Mouse (Mus musculus): Measurements from ENCODE around the gene Lpp. TPM values are rescaled to one million over a fixed set of nuclear protein-coding genes. Genes with fewer than 3 reads are reported as not detected.

Lpp gene
- total and polyA plus RNA-seq, 3 experiments, result 0.16 TPM; not detected in 2

GRCm38 (mm10) chr16:24653041-24653440, 259.7 kb downstream of the Lpp start:
- H3K4me1 ChIP-seq (ENCODE audit: insufficient read depth, low read depth, low read length), result no peaks in the 10 kb centered on the region
- no peak overlapping the region for H3K4me3 ChIP-seq (ENCODE audit: low read depth, low read length)
- ATAC-seq (ENCODE audit: extremely low read depth, insufficient number of reproducible peaks, low FRiP score, poor library complexity, severe bottlenecking) (no peak), DNase-seq (ENCODE audit: low spot score) (no peak)
- H3K9me3 ChIP-seq (replicated peaks), result peaks cover 5% of the 10 kb centered on the region; the same call in 1 of the 2 replicates
- TF ChIP-seq GATA2 (IDR thresholded peaks at IDR 0.05; ENCODE audit: borderline replicate concordance, low read depth, low read length) (no peak), CTCF (IDR thresholded peaks at IDR 0.05; ENCODE audit: low read depth, low read length) (no peak)
- H3K27me3 ChIP-seq (ENCODE audit: insufficient read depth, low read length), result no peaks in the 10 kb centered on the region
- H3K36me3 ChIP-seq (replicated peaks), result no peaks in the 10 kb centered on the region

GRCm38 (mm10) chr16:24655116-24655515, 261.8 kb downstream of the Lpp start:
- DNase-seq (ENCODE audit: low spot score), result no peak
- H3K36me3 ChIP-seq (replicated peaks), result no peaks in the 10 kb centered on the region
- peaks cover 5% of the 10 kb centered on the region; the same call in 1 of the 2 replicates for H3K9me3 ChIP-seq (replicated peaks)
- no peaks in the 10 kb centered on the region for H3K27me3 ChIP-seq (ENCODE audit: insufficient read depth, low read length)
- H3K4me3 ChIP-seq (ENCODE audit: low read depth, low read length), result no peak overlapping the region
- no peaks in the 10 kb centered on the region for H3K4me1 ChIP-seq (ENCODE audit: insufficient read depth, low read depth, low read length)
- TF ChIP-seq GATA2 (IDR thresholded peaks at IDR 0.05; ENCODE audit: borderline replicate concordance, low read depth, low read length) (no peak), TAL1 (conservative IDR thresholded peaks at IDR 0.05; ENCODE audit: low read depth, low read length) (no peak), GATA1 (IDR thresholded peaks at IDR 0.05; ENCODE audit: borderline replicate concordance, low read length) (no peak), CTCF (IDR thresholded peaks at IDR 0.05; ENCODE audit: low read depth, low read length) (no peak), POLR2AphosphoS5 (IDR thresholded peaks at IDR 0.05; ENCODE audit: insufficient replicate concordance, low read depth, low read length) (no peak)
- no peak for ATAC-seq (ENCODE audit: extremely low read depth, insufficient number of reproducible peaks, low FRiP score, poor library complexity, severe bottlenecking)

- no peak overlapping the region for H3K4me3 ChIP-seq (ENCODE audit: low read depth, low read length)
- DNase-seq (ENCODE audit: low spot score) (no peak), ATAC-seq (ENCODE audit: extremely low read depth, insufficient number of reproducible peaks, low FRiP score, poor library complexity, severe bottlenecking) (no peak)
- H3K4me1 ChIP-seq (ENCODE audit: insufficient read depth, low read depth, low read length), result no peaks in the 10 kb centered on the region
- H3K9me3 ChIP-seq (replicated peaks), result peaks cover 5% of the 10 kb centered on the region; the same call in 1 of the 2 replicates
- no peaks in the 10 kb centered on the region for H3K36me3 ChIP-seq (replicated peaks)
- no peaks in the 10 kb centered on the region for H3K27me3 ChIP-seq (ENCODE audit: insufficient read depth, low read length)
- TF ChIP-seq POLR2AphosphoS5 (IDR thresholded peaks at IDR 0.05; ENCODE audit: insufficient replicate concordance, low read depth, low read length) (no peak), TAL1 (conservative IDR thresholded peaks at IDR 0.05; ENCODE audit: low read depth, low read length) (no peak), GATA2 (IDR thresholded peaks at IDR 0.05; ENCODE audit: borderline replicate concordance, low read depth, low read length) (no peak), GATA1 (IDR thresholded peaks at IDR 0.05; ENCODE audit: borderline replicate concordance, low read length) (no peak), CTCF (IDR thresholded peaks at IDR 0.05; ENCODE audit: low read depth, low read length) (no peak)
Measured at GRCm38 (mm10) chr16:24656026-24656425, 262.7 kb downstream of the Lpp start.

DNA sequence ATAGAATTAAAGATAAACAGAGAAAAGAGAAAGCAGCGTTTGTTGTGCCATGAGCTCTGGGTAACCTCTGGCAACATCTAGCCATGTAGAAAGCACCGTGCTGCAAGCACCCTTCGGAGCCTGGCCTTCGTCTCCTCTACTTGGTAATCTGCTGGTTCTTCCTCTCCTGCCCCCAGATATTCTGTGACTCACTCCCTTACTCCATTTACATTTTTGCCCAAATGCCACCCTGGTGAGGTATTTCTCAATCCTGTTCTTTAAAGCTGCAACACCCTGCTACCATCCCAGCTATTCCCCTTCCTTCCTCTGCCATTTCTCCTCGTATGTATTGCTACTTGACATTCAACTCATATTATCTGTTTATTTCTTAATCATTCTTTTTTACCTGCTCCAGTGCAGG, 263.4 kb downstream of the Lpp start:
- peaks cover 5% of the 10 kb centered on the region; the same call in 1 of the 2 replicates for H3K9me3 ChIP-seq (replicated peaks)
- ATAC-seq (ENCODE audit: extremely low read depth, insufficient number of reproducible peaks, low FRiP score, poor library complexity, severe bottlenecking) (no peak), DNase-seq (ENCODE audit: low spot score) (no peak)
- TF ChIP-seq CTCF (IDR thresholded peaks at IDR 0.05; ENCODE audit: low read depth, low read length), result no peak
- TF ChIP-seq GATA2 (IDR thresholded peaks at IDR 0.05; ENCODE audit: borderline replicate concordance, low read depth, low read length), result no peak
- no peak for TF ChIP-seq GATA1 (IDR thresholded peaks at IDR 0.05; ENCODE audit: borderline replicate concordance, low read length)
- H3K27me3 ChIP-seq (ENCODE audit: insufficient read depth, low read length), result no peaks in the 10 kb centered on the region
- no peak overlapping the region for H3K4me3 ChIP-seq (ENCODE audit: low read depth, low read length)
- H3K36me3 ChIP-seq (replicated peaks), result no peaks in the 10 kb centered on the region
- no peaks in the 10 kb centered on the region for H3K4me1 ChIP-seq (ENCODE audit: insufficient read depth, low read depth, low read length)

GRCm38 (mm10) chr16:24659049-24659448, 265.7 kb downstream of the Lpp start:
- Histone ChIP-seq H3K4me1 (ENCODE audit: insufficient read depth, low read depth, low read length) (no peaks in the 10 kb centered on the region), H3K27me3 (ENCODE audit: insufficient read depth, low read length) (no peaks in the 10 kb centered on the region), H3K9me3 (replicated peaks) (peaks cover 2% of the 10 kb centered on the region; the same call in 1 of the 2 replicates), H3K36me3 (replicated peaks) (no peaks in the 10 kb centered on the region), H3K4me3 (ENCODE audit: low read depth, low read length) (no peak overlapping the region)
- TF ChIP-seq TAL1 (conservative IDR thresholded peaks at IDR 0.05; ENCODE audit: low read depth, low read length) (no peak), GATA1 (IDR thresholded peaks at IDR 0.05; ENCODE audit: borderline replicate concordance, low read length) (no peak), POLR2AphosphoS5 (IDR thresholded peaks at IDR 0.05; ENCODE audit: insufficient replicate concordance, low read depth, low read length) (no peak), CTCF (IDR thresholded peaks at IDR 0.05; ENCODE audit: low read depth, low read length) (no peak), GATA2 (IDR thresholded peaks at IDR 0.05; ENCODE audit: borderline replicate concordance, low read depth, low read length) (no peak)
- ATAC-seq (ENCODE audit: extremely low read depth, insufficient number of reproducible peaks, low FRiP score, poor library complexity, severe bottlenecking), result no peak
- no peak for DNase-seq (ENCODE audit: low spot score)

DNA sequence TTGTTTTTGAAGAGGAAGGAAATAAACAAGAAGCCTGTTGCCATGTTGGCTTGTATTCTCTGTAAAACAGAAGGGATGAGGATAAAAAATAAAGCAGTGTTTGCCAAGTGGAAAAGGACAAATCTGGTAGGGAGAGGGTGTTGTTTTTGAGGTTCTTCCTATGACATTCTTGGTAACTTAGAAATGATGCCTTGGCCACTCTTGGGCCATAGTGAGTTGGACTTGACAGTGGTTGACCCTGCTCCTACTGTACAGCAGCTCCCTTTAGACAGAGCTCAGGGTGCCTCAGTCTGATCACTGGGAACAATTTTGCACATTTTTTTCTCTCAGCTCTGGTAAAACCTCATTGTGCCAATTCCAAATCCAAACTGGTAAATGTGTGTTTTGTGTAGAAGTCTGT, 270.8 kb downstream of the Lpp start:
- Histone ChIP-seq H3K27me3 (ENCODE audit: insufficient read depth, low read length) (no peaks in the 10 kb centered on the region), H3K9me3 (replicated peaks) (peaks cover 8% of the 10 kb centered on the region; the same call in 1 of the 2 replicates), H3K36me3 (replicated peaks) (no peaks in the 10 kb centered on the region), H3K4me3 (ENCODE audit: low read depth, low read length) (no peak overlapping the region), H3K4me1 (ENCODE audit: insufficient read depth, low read depth, low read length) (no peaks in the 10 kb centered on the region)
- TF ChIP-seq GATA1 (IDR thresholded peaks at IDR 0.05; ENCODE audit: borderline replicate concordance, low read length) (no peak), GATA2 (IDR thresholded peaks at IDR 0.05; ENCODE audit: borderline replicate concordance, low read depth, low read length) (no peak), POLR2AphosphoS5 (IDR thresholded peaks at IDR 0.05; ENCODE audit: insufficient replicate concordance, low read depth, low read length) (no peak), CTCF (IDR thresholded peaks at IDR 0.05; ENCODE audit: low read depth, low read length) (no peak), TAL1 (conservative IDR thresholded peaks at IDR 0.05; ENCODE audit: low read depth, low read length) (no peak)
- ATAC-seq (ENCODE audit: extremely low read depth, insufficient number of reproducible peaks, low FRiP score, poor library complexity, severe bottlenecking), result no peak
- DNase-seq (ENCODE audit: low spot score), result no peak
